Mouse (Mus musculus) embryonic facial prominence, embryonic 11.5 days (tissue): ENCODE measurements around the gene Vmn2r59. TPM values are rescaled to one million over a fixed set of nuclear protein-coding genes. Genes with fewer than 3 reads are reported as not detected.
"Not testable (repeated sequence)": the region's sequence is repeated elsewhere in the genome, so short reads cannot be mapped to it uniquely, and the experiment has no call there.

Experiments used
- ATAC-seq: fragments of 200-750 bp; cut with Nextera tagmentation; replicated peaks from 2 replicates; pipeline ENCODE4 v1.8.0; 2017; ENCODE audit warnings: low read depth; ENCODE audit not compliant: insufficient number of reproducible peaks, low FRiP score, low TSS enrichment
- DNase-seq: peaks from one replicate; pipeline ENCODE4 v3.0.0-alpha.2; 2015; ENCODE audit warnings: low spot score
- H3K27ac ChIP-seq: fragments of 300-500 bp; sonication (generic); replicated peaks from 2 replicates; pipeline ENCODE4 v1.5.1; 2014; ENCODE audit warnings: mild to moderate bottlenecking, low read depth, low read length, control low read depth
- H3K27me3 ChIP-seq: fragments of 300-500 bp; sonication (generic); 2 replicates; pipeline ENCODE4 v1.6.1; 2014; ENCODE audit warnings: mild to moderate bottlenecking, low read length, moderate library complexity, mixed read lengths; ENCODE audit not compliant: control insufficient read depth, insufficient read depth
- H3K36me3 ChIP-seq: fragments of 300-500 bp; sonication (generic); replicated peaks from 2 replicates; pipeline ENCODE4 v1.6.1; 2014; ENCODE audit warnings: low read depth, mild to moderate bottlenecking, low read length, moderate library complexity, mixed read lengths; ENCODE audit not compliant: control insufficient read depth, insufficient read depth
- H3K4me1 ChIP-seq: fragments of 300-500 bp; sonication (generic); 2 replicates; pipeline ENCODE4 v1.6.1; 2014; ENCODE audit warnings: low read length, mixed read lengths; ENCODE audit not compliant: control insufficient read depth, insufficient read depth
- H3K4me2 ChIP-seq: fragments of 300-500 bp; sonication (generic); 2 replicates; pipeline ENCODE4 v1.6.1; 2014; ENCODE audit warnings: low read depth, mild to moderate bottlenecking, control low read depth, low read length, moderate library complexity
- H3K4me3 ChIP-seq: fragments of 300-500 bp; sonication (generic); 2 replicates; pipeline ENCODE4 v1.5.1; 2014; ENCODE audit warnings: low read depth, low read length, control low read depth
- H3K9ac ChIP-seq: fragments of 300-500 bp; sonication (generic); replicated peaks from 2 replicates; pipeline ENCODE4 v1.6.1; 2014; ENCODE audit warnings: mild to moderate bottlenecking, control low read depth, low read length
- H3K9me3 ChIP-seq: fragments of 300-500 bp; sonication (generic); replicated peaks from 2 replicates; pipeline ENCODE4 v1.6.1; 2016; ENCODE audit warnings: mild to moderate bottlenecking, low read length, inconsistent platforms, mixed read lengths; ENCODE audit not compliant: control insufficient read depth
- WGBS: fragments of 180-500 bp; shearing (Covaris S2); extraction: QIAGEN DNeasy Blood & Tissue Kit; methylation state at CpG from one replicate; pipeline ENCODE4 v1.1.7; 2014; 5-methylcytosine and 5-hydroxymethylcytosine counted together
- polyA plus RNA-seq: library from polyadenylated mRNA; unstranded; fragments of >200 nt; fragmentation: Nextera tagmentation; extraction: Ambion mirVana; gene quantifications from 2 replicates; pipeline ENCODE4 v1.2.1, GENCODE M21; 2014

Vmn2r59 gene
- polyA plus RNA-seq: not detected in 2 replicates

GRCm38 (mm10) chr7:42058923-42059322, at the start of gene Vmn2r59:
TSS of gene Vmn2r59 (minus strand) at chr7:42059023.
- Histone ChIP-seq H3K9ac (no peak within 1 kb of the TSS), H3K27ac (no peak within 1 kb of the TSS), H3K36me3 (no peaks in the 10 kb centered on the region), H3K4me2 (no peak within 1 kb of the TSS), H3K4me3 (no peak within 1 kb of the TSS), H3K4me1 (no peaks in the 10 kb centered on the region), H3K27me3 (no peaks in the 10 kb centered on the region), H3K9me3 (no peaks in the 10 kb centered on the region; the same call in 1 of the 2 replicates)
- no peak for DNase-seq
- ATAC-seq: no peak

GRCm38 (mm10) chr7:42107470-42107869, 48.6 kb upstream of the Vmn2r59 start, which contains the start of gene Vmn2r60:
TSS of gene Vmn2r60 (plus strand) at chr7:42107770.
- no peaks in the 10 kb centered on the region for H3K4me1 ChIP-seq
- no peak for ATAC-seq
- H3K27ac ChIP-seq: no peak within 1 kb of the TSS
- no peak within 1 kb of the TSS for H3K9ac ChIP-seq
- H3K9me3 ChIP-seq: no peaks in the 10 kb centered on the region; the same call in 1 of the 2 replicates
- no peaks in the 10 kb centered on the region for H3K27me3 ChIP-seq
- no peaks in the 10 kb centered on the region for H3K36me3 ChIP-seq
- DNase-seq: no peak
- no peak within 1 kb of the TSS for H3K4me3 ChIP-seq
- H3K4me2 ChIP-seq: no peak within 1 kb of the TSS
- 74% methylated on average over 2 of the region's 2 CpGs for WGBS

- H3K27me3 ChIP-seq, H3K9ac ChIP-seq, H3K4me3 ChIP-seq, ATAC-seq, H3K9me3 ChIP-seq, H3K4me1 ChIP-seq, DNase-seq, H3K4me2 ChIP-seq, H3K36me3 ChIP-seq, H3K27ac ChIP-seq: not testable (repeated sequence)
- WGBS: 81% methylated on average over 12 of the region's 14 CpGs
Measured at GRCm38 (mm10) chr7:42107061-42107460, 48.2 kb upstream of the Vmn2r59 start.

Other genes starting within 250 kb of the Vmn2r59 start
- not detected in 2 replicates for gene Vmn2r58, start 186.3 kb downstream of the Vmn2r59 start, polyA plus RNA-seq
- not detected in 2 replicates for gene Vmn2r60, start 48.7 kb upstream of the Vmn2r59 start, polyA plus RNA-seq
- gene Vmn2r61, start 201.0 kb upstream of the Vmn2r59 start, polyA plus RNA-seq: not detected in 2 replicates